Mouse (Mus musculus) frontal cortex, adult 2 months (tissue): Measurements from ENCODE around the gene Runx2. TPM values are rescaled to one million over a fixed set of nuclear protein-coding genes. Genes with fewer than 3 reads are reported as not detected.
A peak's percentile ranks its signal among the peaks of the same experiment; 100 is the strongest.

ENCODE experiments used
- DNase-seq, 2 experiments: peaks; one replicate each; pipeline ENCODE4 v3.0.0; 2022; ENCODE audit warnings: low spot score in 1 of 2; ENCODE audit errors: extremely low spot score in 1 of 2
- polyA plus RNA-seq: library from polyadenylated mRNA; depleted of rRNA; stranded (reverse); fragments of >200 nt; gene quantifications from 2 replicates; pipeline ENCODE4 v1.2.3, GENCODE M21; 2012

Runx2 gene
- polyA plus RNA-seq, 1 experiment = 12.8 TPM

DNA sequence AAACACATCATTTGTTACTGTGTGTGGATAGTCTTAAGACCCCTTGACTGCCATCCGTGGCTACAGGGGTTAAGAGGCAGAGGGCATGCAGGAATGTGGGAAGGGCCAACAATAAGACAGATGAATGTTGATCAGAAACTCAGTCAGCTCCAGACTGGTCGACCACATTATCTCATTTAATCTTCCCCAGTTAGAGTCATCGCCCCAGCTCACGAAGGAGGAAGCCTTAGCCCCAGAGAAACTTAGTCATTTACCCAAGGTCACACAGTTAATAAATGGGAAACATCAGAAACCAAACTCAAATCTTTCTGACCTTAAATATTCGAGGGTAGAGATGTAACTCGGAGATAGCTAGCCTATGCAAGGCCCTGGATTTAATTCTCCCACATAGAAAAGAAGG is 96.0 kb downstream of the Runx2 start:
- no peak for DNase-seq

- peak in 1 of 2 experiments; percentile 54 for DNase-seq
Measured at GRCm38 (mm10) chr17:44718036-44718435, 96.6 kb downstream of the Runx2 start.

DNA sequence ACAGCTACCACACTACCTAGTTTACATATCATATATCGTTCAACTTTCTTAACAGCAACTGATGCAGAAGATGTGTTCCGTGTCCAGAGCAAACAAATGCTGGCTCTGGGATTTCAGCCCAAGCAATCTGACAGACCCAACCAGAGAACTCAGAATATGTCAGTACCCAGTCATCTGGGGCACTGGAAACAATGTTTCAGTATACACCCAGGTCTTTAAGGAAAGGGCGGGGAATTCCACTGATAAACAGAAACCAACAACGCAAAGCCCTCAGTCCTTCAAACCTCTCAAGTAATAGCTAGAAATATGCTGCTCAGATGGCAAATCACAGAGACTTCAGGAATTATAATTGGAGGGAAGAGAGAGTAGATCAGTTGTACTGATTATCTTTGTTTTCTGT is 100.5 kb downstream of the Runx2 start:
- DNase-seq = no peak

- no peak for DNase-seq
Measured at GRCm38 (mm10) chr17:44713404-44713803, 101.2 kb downstream of the Runx2 start.

- peak in 1 of 2 experiments; percentile 69 for DNase-seq
Measured at GRCm38 (mm10) chr17:44709516-44710252, 104.9 kb downstream of the Runx2 start.

DNA sequence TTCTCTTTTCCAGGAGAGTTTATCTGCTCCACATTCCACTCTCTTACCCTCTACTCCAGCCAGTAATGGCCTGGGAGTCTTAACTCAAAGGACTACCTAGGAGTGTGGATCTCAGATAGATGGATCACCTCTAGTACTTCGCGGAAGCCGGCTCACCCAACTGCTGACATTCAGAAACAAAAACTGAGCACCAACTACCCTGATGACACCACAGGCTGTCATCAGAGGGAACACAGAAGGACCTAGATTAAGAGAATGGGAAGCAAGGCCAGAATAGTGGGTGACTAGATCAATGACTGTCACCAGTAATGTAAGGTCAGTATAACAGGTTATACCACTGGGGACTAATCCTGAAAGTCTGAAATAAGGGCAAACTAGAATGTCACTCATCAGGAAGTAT is 106.6 kb downstream of the Runx2 start:
- DNase-seq = no peak

DNA sequence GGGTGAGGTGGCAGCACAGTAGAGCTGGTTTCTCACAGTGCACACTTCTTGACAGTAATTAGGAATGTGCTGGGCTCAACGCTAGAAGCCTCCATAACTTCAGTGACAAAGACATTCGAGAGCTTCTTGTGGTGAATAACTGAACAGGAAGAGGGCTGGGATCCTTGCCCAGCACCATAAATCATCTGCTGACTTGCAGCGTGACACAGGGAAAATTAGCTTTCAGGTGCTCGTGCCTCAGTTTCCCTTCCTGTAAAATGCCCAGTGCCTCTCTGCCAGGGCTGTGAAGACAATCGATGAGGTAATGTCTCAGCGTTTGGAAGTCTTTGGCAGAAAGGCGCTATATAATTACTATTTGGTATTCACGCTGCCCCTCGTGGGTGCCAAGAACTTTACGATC is 108.1 kb downstream of the Runx2 start:
- no peak for DNase-seq

- no peak for DNase-seq
Measured at GRCm38 (mm10) chr17:44702506-44703298, 111.9 kb downstream of the Runx2 start.

DNA sequence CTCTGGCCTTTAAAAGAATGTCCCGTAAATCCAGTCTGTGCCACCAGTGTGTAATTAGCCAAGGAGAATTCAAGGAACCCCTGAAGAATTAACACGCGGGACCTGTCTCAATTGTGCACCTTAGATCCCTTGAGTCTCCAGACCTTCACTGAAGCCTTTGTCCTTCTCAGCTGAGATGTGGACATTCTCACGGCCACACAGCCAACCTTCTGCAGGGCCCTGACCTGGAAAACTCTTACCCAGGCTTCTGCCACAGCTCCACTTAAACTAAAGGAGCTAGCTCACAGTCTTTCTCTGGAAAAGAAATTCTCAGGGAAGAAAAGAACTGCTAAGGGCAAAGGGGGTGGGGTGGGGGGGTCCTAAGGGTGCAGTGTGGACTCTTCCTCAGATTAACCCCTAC is 113.1 kb downstream of the Runx2 start:
- no peak for DNase-seq

DNA sequence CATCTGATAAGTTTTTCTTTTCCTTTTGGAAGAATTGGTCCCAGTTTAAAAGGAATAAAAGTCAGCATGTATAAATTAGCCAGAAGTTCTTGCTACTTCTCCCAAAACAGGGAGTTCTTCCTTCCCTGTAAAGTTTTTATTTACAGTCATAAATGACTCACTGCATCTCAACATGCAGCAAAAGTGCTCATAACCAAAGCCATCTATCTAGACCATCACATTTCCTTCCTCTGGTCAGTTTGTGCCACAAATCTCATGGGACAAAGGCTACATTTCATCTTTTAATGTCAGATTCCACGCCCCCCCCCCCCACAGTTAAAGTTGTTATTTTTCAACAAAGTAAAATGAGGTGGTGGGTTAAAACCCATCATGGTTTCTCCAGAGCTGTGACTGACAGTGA is 114.3 kb downstream of the Runx2 start:
- no peak for DNase-seq

DNA sequence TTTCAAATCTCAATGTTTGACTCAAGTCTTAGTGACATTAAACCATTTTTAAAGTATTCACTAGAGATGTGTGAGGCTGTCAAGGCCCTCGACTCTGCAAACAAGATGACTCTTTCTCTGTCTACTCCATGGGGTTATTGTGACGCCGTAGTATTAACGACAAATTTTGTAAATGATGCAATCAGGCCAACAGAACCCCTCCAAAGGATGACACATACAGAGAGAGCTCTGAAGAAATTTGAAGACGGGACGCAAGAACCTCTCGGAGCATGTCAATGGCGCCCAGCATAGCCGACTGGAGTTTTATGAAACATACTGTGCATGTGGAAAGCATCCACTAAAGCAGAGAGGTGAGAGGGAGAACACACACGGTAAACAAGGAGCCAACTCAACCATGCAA is 117.5 kb downstream of the Runx2 start:
- DNase-seq = no peak

- no peak for DNase-seq
Measured at GRCm38 (mm10) chr17:44693552-44693951, 121.0 kb downstream of the Runx2 start.

- no peak for DNase-seq
Measured at GRCm38 (mm10) chr17:44691517-44691916, 123.1 kb downstream of the Runx2 start.

DNA sequence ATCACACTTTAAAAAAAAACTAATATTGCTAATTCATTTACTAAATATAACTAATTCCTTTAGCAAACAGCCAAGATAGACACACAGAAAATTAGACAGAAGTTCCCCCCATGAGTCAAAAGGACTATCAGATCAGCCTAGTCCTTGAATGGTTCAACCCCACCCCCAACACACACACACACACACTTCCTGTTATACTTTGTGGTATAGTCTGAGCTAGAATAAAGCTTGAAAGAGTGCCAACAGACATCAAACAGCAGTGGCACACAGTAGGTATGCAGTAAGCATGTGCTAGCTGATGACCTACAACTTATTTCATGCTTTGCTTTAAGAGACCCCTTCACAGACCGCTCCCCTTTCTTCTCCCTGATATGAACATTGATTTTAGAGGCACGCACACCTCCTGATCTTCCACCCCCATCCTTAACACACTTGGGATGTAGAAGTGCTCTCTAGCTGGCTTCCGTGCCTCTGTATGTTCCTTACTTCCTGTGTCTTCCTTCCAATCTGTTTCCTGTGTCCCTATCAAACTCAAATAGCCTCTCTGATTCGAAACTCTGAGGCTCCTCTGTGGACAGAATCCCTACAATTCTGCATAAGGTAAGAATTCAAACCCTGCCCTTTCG is 124.1 kb downstream of the Runx2 start:
- DNase-seq = no peak

GRCm38 (mm10) chr17:44688306-44688705 is 126.3 kb downstream of the Runx2 start:
- no peak for DNase-seq

DNA sequence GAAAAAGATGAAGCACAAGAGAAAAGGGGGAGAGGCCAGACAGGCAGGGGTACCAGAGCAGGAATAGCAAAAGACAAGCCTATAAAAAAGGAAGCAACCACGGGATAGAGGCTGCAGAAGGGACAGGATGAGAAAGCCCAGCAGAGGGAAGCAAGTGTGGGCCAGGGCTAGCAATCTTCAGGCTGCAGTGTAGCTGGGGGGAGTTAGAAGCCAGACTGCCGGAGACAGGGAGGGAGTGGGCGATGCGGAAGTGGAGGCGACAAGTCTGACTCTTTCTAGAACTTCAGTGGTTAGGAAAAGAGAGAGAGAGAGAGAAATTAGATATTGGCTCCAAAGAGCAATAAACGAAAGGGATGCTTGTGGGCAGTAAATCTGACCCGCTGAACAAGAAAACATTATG is 129.1 kb downstream of the Runx2 start:
- DNase-seq = peak in 1 of 2 experiments; percentile 74

DNA sequence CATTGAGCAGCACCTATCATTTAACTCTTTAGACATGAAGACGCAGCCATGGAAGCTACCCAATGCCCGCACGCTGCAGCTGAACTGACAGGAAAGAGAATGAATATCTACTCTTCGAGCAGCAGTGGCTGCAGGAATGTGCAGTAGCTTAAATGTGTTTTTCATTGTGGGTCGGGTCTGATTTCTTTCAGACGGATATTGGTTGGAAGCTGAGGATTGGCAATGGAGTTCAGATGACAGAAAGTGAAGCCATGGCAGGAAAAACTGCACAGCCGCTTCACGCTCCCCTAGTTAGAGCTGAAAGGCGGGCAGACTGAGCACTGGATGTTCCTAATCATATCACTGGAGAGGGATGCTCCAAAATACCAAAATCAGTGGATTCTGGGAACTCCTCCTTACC is 131.6 kb downstream of the Runx2 start:
- no peak for DNase-seq

DNA sequence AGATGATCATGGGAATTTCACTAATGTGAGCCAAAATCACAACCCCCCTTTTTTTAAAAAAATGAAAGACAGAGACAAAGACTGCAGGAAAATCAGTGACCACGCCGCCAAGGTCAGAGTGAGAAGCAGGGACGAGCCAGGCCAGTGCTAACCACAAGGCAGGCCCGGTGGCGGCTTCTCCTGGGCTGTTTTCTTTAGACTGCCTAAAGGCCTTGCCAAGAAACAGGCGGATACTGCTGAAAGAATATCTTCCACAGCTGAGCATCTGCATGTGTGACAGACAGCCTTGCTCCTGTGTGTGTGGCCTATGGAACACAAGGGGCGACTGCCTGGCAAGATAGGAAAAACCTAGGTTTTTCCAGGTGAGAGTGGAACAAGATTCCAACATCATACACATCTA is 136.8 kb downstream of the Runx2 start:
- no peak for DNase-seq

DNA sequence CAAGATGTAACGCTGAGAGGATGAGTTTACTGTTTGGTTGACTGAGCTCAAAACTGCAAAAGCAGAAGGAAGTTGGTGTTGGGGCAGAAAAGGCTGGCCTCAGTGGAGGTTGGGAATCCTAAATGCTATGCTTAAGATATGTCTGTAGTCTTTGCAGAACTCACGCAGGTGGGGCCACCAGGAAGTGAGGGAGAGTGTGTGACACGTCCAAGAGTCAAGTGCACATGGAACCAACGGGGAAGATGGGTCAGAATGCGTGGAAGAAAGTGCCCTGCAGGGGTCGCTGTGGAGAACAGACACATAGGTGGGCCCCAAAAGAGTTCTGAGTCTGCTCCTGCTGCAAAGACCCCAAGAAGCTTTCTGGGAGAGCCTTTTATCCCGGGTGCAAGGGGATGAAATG is 141.8 kb downstream of the Runx2 start:
- no peak for DNase-seq

DNA sequence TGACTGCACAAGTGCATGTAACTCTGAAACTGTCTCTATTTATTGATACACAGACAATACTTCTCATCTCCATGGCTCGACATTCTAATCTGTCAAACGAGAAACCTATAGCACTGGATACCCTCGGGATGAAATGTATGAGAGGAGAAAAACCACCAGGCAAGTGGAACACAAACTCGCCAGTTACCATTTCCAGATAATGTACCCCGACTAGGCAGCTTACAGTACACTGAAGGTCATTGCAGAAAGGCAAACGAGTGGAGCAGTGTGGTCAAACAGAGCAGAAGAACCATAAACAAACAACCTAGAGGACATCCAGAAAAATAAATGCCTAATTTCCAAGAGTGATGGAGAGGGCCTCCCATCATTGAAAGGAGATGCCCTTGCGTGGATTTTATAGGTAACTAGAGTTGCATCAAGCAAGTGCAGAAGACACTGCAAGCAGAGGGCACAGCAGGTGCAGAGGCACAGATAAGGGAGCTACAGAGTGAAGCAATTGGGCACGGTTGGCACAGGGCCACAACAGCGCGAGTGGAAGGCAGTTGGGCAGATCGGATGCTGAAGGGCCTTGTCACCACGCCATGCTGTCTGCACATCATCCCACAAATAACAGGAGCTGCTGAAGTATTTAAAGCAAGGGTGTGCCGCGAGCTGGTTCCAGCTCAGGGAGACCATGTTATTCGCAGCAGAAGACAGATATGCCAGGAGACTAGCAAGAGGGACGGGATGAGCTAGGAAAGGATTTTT is 142.5 kb downstream of the Runx2 start:
- peak; percentile 62 to 80 for DNase-seq

GRCm38 (mm10) chr17:44669985-44670384 is 144.6 kb downstream of the Runx2 start:
- no peak for DNase-seq
